8 mouse cellular contexts compared by ENCODE assay signal in genomic region chr12:84876481-84877121, GRCm38 (mm10). TPM values are rescaled to one million over a fixed set of nuclear protein-coding genes. Genes with fewer than 3 reads are reported as not detected.
A peak's percentile ranks its signal among the peaks of the same experiment; 100 is the strongest.
DNase-seq lines count a peak whose midpoint lies in the region; ATAC-seq and TF ChIP-seq lines count a peak whose summit lies in the region.

Ltbp2 (minus strand) TSS chr12:84876532.

- WGBS in heart, embryonic 11.5 days (ENCODE audit: insufficient replicate concordance) = 2% methylated on average over 34 of the region's 34 CpGs
- WGBS in kidney, embryonic 16.5 days = 2% methylated on average over 34 of the region's 34 CpGs
- WGBS in liver, adult 2 months = 4% methylated on average over 34 of the region's 34 CpGs

- H3K4me1 ChIP-seq in heart, embryonic 11.5 days (ENCODE audit: control insufficient read depth, insufficient read depth, low read length) = peaks cover 4% of the 10 kb centered on the region; the same call in 1 of the 2 replicates
- peaks cover 17% of the 10 kb centered on the region for H3K4me1 ChIP-seq in kidney, embryonic 16.5 days (ENCODE audit: insufficient read depth, low read length)
- peaks cover 9% of the 10 kb centered on the region for H3K4me1 ChIP-seq in liver, adult 2 months (ENCODE audit: control insufficient read depth, insufficient read depth, low read length)

- peak within 1 kb of the TSS; percentile 75 for H3K4me2 ChIP-seq in heart, embryonic 11.5 days
- H3K4me2 ChIP-seq in kidney, embryonic 16.5 days (replicated peaks; ENCODE audit: low read depth, low read length) = peak within 1 kb of the TSS; percentile 56
- peak within 1 kb of the TSS; percentile 86 for H3K4me2 ChIP-seq in myocyte (ENCODE audit: low read depth)

- peak; percentile 87 for ATAC-seq in erythroblast, adult 5-6 weeks (replicated peaks; ENCODE audit: low FRiP score, poor library complexity, severe bottlenecking)
- ATAC-seq in heart, embryonic 11.5 days (replicated peaks; ENCODE audit: insufficient number of reproducible peaks, low FRiP score, low TSS enrichment) = peak; percentile 68
- ATAC-seq in kidney, embryonic 16.5 days (ENCODE audit: low FRiP score, low TSS enrichment) = peak; percentile 84

- H3K79me2 ChIP-seq in liver, adult 2 months (ENCODE audit: control insufficient read depth, insufficient read depth, low read length) = no peaks in the 10 kb centered on the region
- H3K79me2 ChIP-seq in myocyte (ENCODE audit: control insufficient read depth, insufficient read depth) = no peaks in the 10 kb centered on the region

- H3K36me3 ChIP-seq in heart, embryonic 11.5 days (ENCODE audit: control insufficient read depth, insufficient read depth, low read length) = no peaks in the 10 kb centered on the region
- no peaks in the 10 kb centered on the region for H3K36me3 ChIP-seq in kidney, embryonic 16.5 days (ENCODE audit: insufficient read depth, low read length)
- H3K36me3 ChIP-seq in liver, adult 2 months (ENCODE audit: control insufficient read depth, insufficient read depth, low read length) = no peaks in the 10 kb centered on the region
- no peaks in the 10 kb centered on the region for H3K36me3 ChIP-seq in myocyte (ENCODE audit: control insufficient read depth, insufficient read depth)

- H3K9me3 ChIP-seq in heart, embryonic 11.5 days (replicated peaks; ENCODE audit: control insufficient read depth, low read length) = no peaks in the 10 kb centered on the region
- H3K9me3 ChIP-seq in kidney, embryonic 16.5 days (ENCODE audit: low read length) = no peaks in the 10 kb centered on the region

- no peak within 1 kb of the TSS for H3K9ac ChIP-seq in heart, embryonic 11.5 days (ENCODE audit: low read depth, low read length)
- peak within 1 kb of the TSS; percentile 31; the same call in 1 of the 2 replicates for H3K9ac ChIP-seq in kidney, embryonic 16.5 days (replicated peaks; ENCODE audit: low read length)
- no peak within 1 kb of the TSS for H3K9ac ChIP-seq in liver, adult 2 months (ENCODE audit: low read depth, low read length)

- H3K27me3 ChIP-seq in heart, embryonic 11.5 days (ENCODE audit: control insufficient read depth, insufficient read depth, low read length) = peaks cover 49% of the 10 kb centered on the region
- H3K27me3 ChIP-seq in kidney, embryonic 16.5 days (ENCODE audit: insufficient read depth, low read length) = peaks cover 57% of the 10 kb centered on the region
- H3K27me3 ChIP-seq in liver, adult 2 months (ENCODE audit: control insufficient read depth, insufficient read depth, low read length) = peaks cover 12% of the 10 kb centered on the region
- no peaks in the 10 kb centered on the region for H3K27me3 ChIP-seq in myocyte (ENCODE audit: control insufficient read depth, insufficient read depth, insufficient read length)

- no peak within 1 kb of the TSS for H3K27ac ChIP-seq in heart, embryonic 11.5 days (ENCODE audit: low read depth, low read length)
- no peak within 1 kb of the TSS for H3K27ac ChIP-seq in kidney, embryonic 16.5 days (ENCODE audit: low read length)
- H3K27ac ChIP-seq in liver, adult 2 months (replicated peaks; ENCODE audit: insufficient read depth, low read depth, low read length) = no peak within 1 kb of the TSS

- TF ChIP-seq POLR2A in liver, adult 2 months (IDR thresholded peaks at IDR 0.05; ENCODE audit: extremely low read depth, insufficient read depth, low read length) = no peak
- peak; percentile 58 for TF ChIP-seq POLR2A in myocyte (IDR thresholded peaks at IDR 0.05; ENCODE audit: insufficient read length, low read depth)

- peak; percentile 91 for TF ChIP-seq CTCF in liver, adult 2 months (IDR thresholded peaks at IDR 0.05; ENCODE audit: low read depth, low read length)

- H3K4me3 ChIP-seq in heart, embryonic 11.5 days (ENCODE audit: low read depth, low read length) = peak within 1 kb of the TSS; percentile 47
- peak within 1 kb of the TSS; percentile 45 for H3K4me3 ChIP-seq in kidney, embryonic 16.5 days (ENCODE audit: low read length)
- H3K4me3 ChIP-seq in liver, adult 2 months (ENCODE audit: insufficient read depth, low read depth, low read length) = peak within 1 kb of the TSS; percentile 38; the same call in 1 of the 2 replicates
- peak within 1 kb of the TSS; percentile 37 for H3K4me3 ChIP-seq in myocyte

- DNase-seq in A20 (ENCODE audit: low read depth, low spot score) = peak; percentile 91
- peak; percentile 81 for DNase-seq in brain, adult 2 months (ENCODE audit: low read depth, low spot score)
- peak; percentile 66 for DNase-seq in liver, adult 2 months (ENCODE audit: extremely low read depth, low read depth, low spot score)
- DNase-seq in spleen, postnatal 4 days (ENCODE audit: low spot score in 2 of 2) = peak; percentile 94 to 99

- peak within 1 kb of the TSS; percentile 17 for H3ac ChIP-seq in myocyte (ENCODE audit: control insufficient read depth, insufficient read length)

TF ChIP-seq in myocyte, 11 proteins besides CTCF, POLR2A, EP300 and RAD21:
- no peak for TF ChIP-seq TCF12 (IDR thresholded peaks at IDR 0.05; ENCODE audit: insufficient read depth, poor library complexity, severe bottlenecking)
- peak in 2 of 3 experiments; percentile 70 to 79 for TF ChIP-seq MYOG (IDR thresholded peaks at IDR 0.05; ENCODE audit: control insufficient read depth in 1 of 3, insufficient read depth in 1 of 3, insufficient read length in 2 of 3, low read depth in 2 of 3)
- TF ChIP-seq TCF3 (IDR thresholded peaks at IDR 0.05; ENCODE audit: insufficient read length, low read depth) = no peak
- peak in 2 of 3 experiments; percentile 63 for TF ChIP-seq MYOD1 (IDR thresholded peaks at IDR 0.05; ENCODE audit: control insufficient read depth in 1 of 3, insufficient read length in 2 of 3, low read depth in 2 of 3)

RNA-seq across cellular contexts. Expression of gene Ltbp2, which starts in this region (rescaled TPM):
- 0.19 TPM in 1 of 2 replicates, not detected in the other for total RNA-seq in erythroblast, adult 5-6 weeks (2015; ENCODE audit: low replicate concordance)
- 0.14 and 2.4 TPM in 2 replicates for total RNA-seq in erythroblast, adult 5-6 weeks (2017; ENCODE audit: low replicate concordance)
- polyA plus RNA-seq in heart, embryonic 11.5 days (2014; fragmentation: Nextera tagmentation; extraction: Ambion mirVana) = 0.21 and 0.37 TPM in 2 replicates
- 0.89 and 0.98 TPM in 2 replicates for polyA plus RNA-seq in kidney, embryonic 16.5 days (2015; fragmentation: Nextera tagmentation; extraction: Ambion mirVana)
- 0.65 and 1.0 TPM in 2 replicates for total RNA-seq in liver, adult 2 months (2014; rRNA removed)
- polyA plus RNA-seq in liver, adult 2 months (2012; rRNA removed) = 0.77 and 1.7 TPM in 2 replicates
- polyA plus RNA-seq in myocyte (2012; fragmentation: generic; extraction: Trizol) = 19.7 TPM

Comparison
In these comparisons a context has a peak if more than half of its experiments do, and no peak if none do; other contexts are left out.
1. Peak in ATAC-seq, H3K4me3 ChIP-seq and H3K4me2 ChIP-seq in heart, embryonic 11.5 days; RNA of the gene not detected or under 1 TPM.
2. Peak in ATAC-seq, H3K4me3 ChIP-seq, H3K9ac ChIP-seq and H3K4me2 ChIP-seq in kidney, embryonic 16.5 days; RNA of the gene not detected or under 1 TPM.